Comparison of ENCODE assay signal across 18 mouse cellular contexts in genomic region chr19:3706258-3706657, GRCm38 (mm10). TPM values are rescaled to one million over a fixed set of nuclear protein-coding genes. Genes with fewer than 3 reads are reported as not detected.
A peak's percentile ranks its signal among the peaks of the same experiment; 100 is the strongest.
DNase-seq lines count a peak whose midpoint lies in the region; ATAC-seq and TF ChIP-seq lines count a peak whose summit lies in the region.
"Had no signal": no experiment of that assay in that cellular context is flagged by ENCODE, and none has a peak within 500 bp of the region (broad histone marks: within the 10 kb centered on the region; RNA-seq: fewer than 3 reads in every experiment).

No protein-coding gene starts in this region.

- no peaks in the 10 kb centered on the region; the same call in 1 of the 2 replicates for H3K4me1 ChIP-seq in kidney, postnatal 0 days (replicated peaks; ENCODE audit: insufficient read depth, low read length)
- H3K4me1 ChIP-seq in thymus, adult 2 months (replicated peaks; ENCODE audit: control insufficient read depth, insufficient read depth, low read length): peaks cover 12% of the 10 kb centered on the region

- H3K9me3 ChIP-seq in kidney, postnatal 0 days (replicated peaks; ENCODE audit: low read length): no peaks in the 10 kb centered on the region
- H3K9me3 ChIP-seq: embryonic facial prominence, embryonic 12.5 days; forebrain, embryonic 15.5 days; heart, embryonic 15.5 days; hindbrain, embryonic 15.5 days; midbrain, embryonic 13.5 days; neural tube, embryonic 15.5 days had no signal

- no peak overlapping the region for H3K4me3 ChIP-seq in kidney, postnatal 0 days (replicated peaks; ENCODE audit: low read depth, low read length)
- H3K4me3 ChIP-seq in thymus, adult 2 months (ENCODE audit: control insufficient read depth, insufficient read depth, low read length): no peak overlapping the region
- H3K4me3 ChIP-seq: embryonic facial prominence, embryonic 12.5 days; forebrain, embryonic 15.5 days; heart, embryonic 15.5 days; hindbrain, embryonic 15.5 days; midbrain, embryonic 13.5 days; neural tube, embryonic 15.5 days had no signal

- TF ChIP-seq POLR2A in thymus, adult 2 months (IDR thresholded peaks at IDR 0.05; ENCODE audit: control insufficient read depth, extremely low read depth, insufficient read depth, low read length, poor library complexity): no peak

- ATAC-seq in kidney, postnatal 0 days (replicated peaks; ENCODE audit: low FRiP score, low read depth): no peak
- no peak for ATAC-seq in monocyte, adult 5-6 weeks (replicated peaks; ENCODE audit: insufficient number of reproducible peaks, low FRiP score, low TSS enrichment, poor library complexity, severe bottlenecking)
- ATAC-seq: forebrain, embryonic 15.5 days; midbrain, embryonic 13.5 days; Patski had no signal

- H3K27ac ChIP-seq in kidney, postnatal 0 days: no peak overlapping the region
- no peak overlapping the region for H3K27ac ChIP-seq in thymus, adult 2 months (ENCODE audit: control insufficient read depth, insufficient read depth, low read length)
- H3K27ac ChIP-seq: embryonic facial prominence, embryonic 12.5 days; forebrain, embryonic 15.5 days; heart, embryonic 15.5 days; hindbrain, embryonic 15.5 days; midbrain, embryonic 13.5 days; neural tube, embryonic 15.5 days had no signal

- H3K9ac ChIP-seq in kidney, postnatal 0 days (ENCODE audit: low read depth, low read length): no peak overlapping the region
- H3K9ac ChIP-seq: embryonic facial prominence, embryonic 12.5 days; forebrain, embryonic 15.5 days; heart, embryonic 15.5 days; hindbrain, embryonic 15.5 days; midbrain, embryonic 13.5 days; neural tube, embryonic 15.5 days had no signal

- TF ChIP-seq CTCF in kidney, postnatal 0 days (IDR thresholded peaks at IDR 0.05; ENCODE audit: low read depth): peak; percentile 39; the same call in 1 of the 2 replicates
- TF ChIP-seq CTCF in thymus, adult 2 months (IDR thresholded peaks at IDR 0.05; ENCODE audit: borderline replicate concordance, control insufficient read depth, extremely low read depth, insufficient read depth, low read length, poor library complexity): no peak

- H3K27me3 ChIP-seq in kidney, postnatal 0 days (ENCODE audit: insufficient read depth, low read length): no peaks in the 10 kb centered on the region
- H3K27me3 ChIP-seq in thymus, adult 2 months (ENCODE audit: control insufficient read depth, insufficient read depth, low read length): no peaks in the 10 kb centered on the region
- H3K27me3 ChIP-seq: embryonic facial prominence, embryonic 12.5 days; forebrain, embryonic 15.5 days; heart, embryonic 15.5 days; hindbrain, embryonic 15.5 days; midbrain, embryonic 13.5 days; neural tube, embryonic 15.5 days; Patski had no signal

- WGBS in kidney, postnatal 0 days: 50% methylated on average over 1 of the region's 1 CpGs
- 22% methylated on average over 1 of the region's 1 CpGs for WGBS in thymus, adult 2 months

- H3K4me2 ChIP-seq in kidney, postnatal 0 days (ENCODE audit: low read length): no peak overlapping the region
- H3K4me2 ChIP-seq: embryonic facial prominence, embryonic 12.5 days; forebrain, embryonic 15.5 days; heart, embryonic 15.5 days; hindbrain, embryonic 15.5 days; midbrain, embryonic 13.5 days; neural tube, embryonic 15.5 days had no signal

- DNase-seq in kidney, postnatal 0 days (ENCODE audit: low spot score): peak; percentile 53
- no peak for DNase-seq in kidney, adult 8-10 months
- peak; percentile 24 for DNase-seq in thymus, adult 2 months
- DNase-seq in thymus, postnatal 36 days: no peak
- DNase-seq in NIH3T3 (ENCODE audit: low read depth): peak; percentile 58
- DNase-seq in thymus, postnatal 25 days: peak; percentile 14
- DNase-seq: adrenal gland, postnatal 25 days; cerebellum, adult 18-20 months; gastrocnemius, postnatal 25 days; kidney, postnatal 25 days had no signal

- H3K36me3 ChIP-seq in kidney, postnatal 0 days (ENCODE audit: insufficient read depth, low read length): no peaks in the 10 kb centered on the region
- no peaks in the 10 kb centered on the region for H3K36me3 ChIP-seq in thymus, adult 2 months (ENCODE audit: control insufficient read depth, insufficient read depth, low read length)
- H3K36me3 ChIP-seq: forebrain, embryonic 15.5 days; heart, embryonic 15.5 days; hindbrain, embryonic 15.5 days; neural tube, embryonic 15.5 days had no signal

RNA-seq across cellular contexts. Expression of gene 1810055G02Rik, which starts 1.8 kb away (rescaled TPM):
- polyA plus RNA-seq in kidney, postnatal 0 days (2015; fragmentation: Nextera tagmentation; extraction: Ambion mirVana): 27.3 and 29.1 TPM in 2 replicates
- 24.8 and 25.2 TPM in 2 replicates for polyA plus RNA-seq in thymus, adult 2 months (2012; rRNA removed)
- 3.8 to 9.4 TPM (median 9.1 TPM) in 3 replicates for total RNA-seq in monocyte, adult 5-6 weeks (2017)

RNA-seq across cellular contexts. Expression of gene Lrp5, which starts 19.9 kb away (rescaled TPM):
- polyA plus RNA-seq in kidney, postnatal 0 days (2015; fragmentation: Nextera tagmentation; extraction: Ambion mirVana): 3.3 and 3.5 TPM in 2 replicates
- polyA plus RNA-seq in thymus, adult 2 months (2012; rRNA removed): 35.9 and 48.9 TPM in 2 replicates
- total RNA-seq in monocyte, adult 5-6 weeks (2017): 10.1 to 17.6 TPM (median 14.0 TPM) in 3 replicates

Comparison
In these comparisons a context has a peak if more than half of its experiments do, and no peak if none do; other contexts are left out.
1. DNase-seq: peak in kidney, postnatal 0 days (single experiment), thymus, adult 2 months (single experiment), NIH3T3 (single experiment) and thymus, postnatal 25 days (single experiment); none in kidney, adult 8-10 months (0 of 2) and thymus, postnatal 36 days (0 of 2).